Mouse (Mus musculus) liver, postnatal 0 days (tissue): ENCODE results near the gene Lsm6.

Experiments
- CTCF ChIP-seq: sonication (generic); IDR thresholded peaks from 2 replicates; pipeline ENCODE4 v1.5.1; 2016; ENCODE audit warnings: antibody characterized with exemption, low read depth
- EP300 ChIP-seq: IDR thresholded peaks from 2 replicates; pipeline ENCODE4 v1.6.1; 2016; ENCODE audit warnings: antibody characterized with exemption, low read depth, mild to moderate bottlenecking

GRCm38 (mm10) chr8:78765556-78765955, 55.4 kb downstream of the Lsm6 start:
- TF ChIP-seq CTCF (no peak), EP300 (no peak)
